In the genomic region with DNA sequence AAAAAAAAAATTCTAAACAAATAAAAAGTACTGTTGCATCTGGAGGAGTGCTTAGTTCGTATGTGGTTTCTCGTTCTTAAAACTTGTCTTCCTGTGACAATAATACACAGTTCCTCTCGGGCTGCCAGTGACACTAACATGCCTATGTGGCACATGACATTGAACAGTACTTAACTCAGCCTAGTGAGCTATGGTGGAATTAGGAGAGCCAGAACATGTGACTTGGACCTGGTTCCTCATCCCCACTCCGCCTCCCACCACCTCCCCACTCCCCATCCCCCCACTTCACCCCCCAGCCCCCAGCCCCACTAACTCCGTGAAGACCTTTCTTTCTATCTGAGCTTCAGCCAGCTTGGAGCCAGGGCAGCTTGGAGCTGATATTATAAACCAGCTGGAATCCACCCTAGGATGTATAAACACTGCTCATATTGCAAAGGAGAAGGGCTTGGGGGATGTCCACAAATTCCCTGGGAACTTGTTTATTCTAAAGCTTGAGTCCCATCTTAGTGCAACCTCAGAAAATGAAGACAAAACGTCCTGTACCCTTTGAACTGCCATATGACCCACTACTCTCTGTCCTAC, we compare ENCODE assay signal across 25 mouse cellular contexts. TPM values are rescaled to one million over a fixed set of nuclear protein-coding genes. Genes with fewer than 3 reads are reported as not detected.
DNase-seq lines count a peak whose midpoint lies in the region; ATAC-seq and TF ChIP-seq lines count a peak whose summit lies in the region.
"Had no signal": no experiment of that assay in that cellular context is flagged by ENCODE, and none has a peak within 500 bp of the region (broad histone marks: within the 10 kb centered on the region; RNA-seq: fewer than 3 reads in every experiment).

No protein-coding gene starts in this region.

- no peaks in the 10 kb centered on the region; the same call in 1 of the 2 replicates for H3K4me1 ChIP-seq in limb, embryonic 12.5 days (replicated peaks)
- H3K4me1 ChIP-seq in limb, embryonic 10.5 days = peaks cover 4% of the 10 kb centered on the region; the same call in 1 of the 2 replicates
- no peaks in the 10 kb centered on the region for H3K4me1 ChIP-seq in midbrain, embryonic 13.5 days (replicated peaks)
- no peaks in the 10 kb centered on the region for H3K4me1 ChIP-seq in midbrain, embryonic 14.5 days (ENCODE audit: control insufficient read depth, insufficient read depth, low read length)
- H3K4me1 ChIP-seq in stomach, embryonic 14.5 days (ENCODE audit: control insufficient read depth, insufficient read depth, low read length) = 0 out of 2 replicates have a peak, but pooled peaks cover 4% of the 10 kb centered on the region
- H3K4me1 ChIP-seq: embryonic facial prominence, embryonic 12.5 days; forebrain, embryonic 15.5 days; hindbrain, embryonic 12.5 days; limb, embryonic 13.5 days had no signal

- no peak overlapping the region for H3K4me2 ChIP-seq in limb, embryonic 12.5 days
- H3K4me2 ChIP-seq in midbrain, embryonic 13.5 days (replicated peaks) = no peak overlapping the region
- no peak overlapping the region for H3K4me2 ChIP-seq in midbrain, embryonic 14.5 days (ENCODE audit: low read length)
- no peak overlapping the region for H3K4me2 ChIP-seq in stomach, embryonic 14.5 days (replicated peaks; ENCODE audit: low read depth, low read length)
- H3K4me2 ChIP-seq: embryonic facial prominence, embryonic 12.5 days; forebrain, embryonic 15.5 days; heart, embryonic 11.5 days; hindbrain, embryonic 12.5 days; limb, embryonic 13.5 days had no signal

- 0 out of 2 replicates have a peak, but pooled peaks have one; percentile 28 for ATAC-seq in limb, embryonic 12.5 days (ENCODE audit: insufficient number of reproducible peaks, insufficient read depth, low FRiP score, low TSS enrichment, low read depth)
- ATAC-seq in midbrain, embryonic 13.5 days = 0 out of 2 replicates have a peak, but pooled peaks have one; percentile 30
- ATAC-seq in midbrain, embryonic 14.5 days (ENCODE audit: low FRiP score, low TSS enrichment) = no peak
- ATAC-seq in stomach, embryonic 14.5 days (ENCODE audit: insufficient number of reproducible peaks, insufficient read depth, low FRiP score, low read depth) = peak; percentile 59; the same call in 1 of the 2 replicates
- ATAC-seq: activated CD4-positive, CD25-positive, alpha-beta regulatory T cell, adult 4 months had no signal

- H3K27ac ChIP-seq in limb, embryonic 12.5 days = peak overlapping the region; percentile 20; the same call in 1 of the 2 replicates
- no peak overlapping the region for H3K27ac ChIP-seq in limb, embryonic 10.5 days
- H3K27ac ChIP-seq in midbrain, embryonic 13.5 days = no peak overlapping the region
- no peak overlapping the region for H3K27ac ChIP-seq in midbrain, embryonic 14.5 days (replicated peaks; ENCODE audit: low read depth, low read length)
- H3K27ac ChIP-seq in stomach, embryonic 14.5 days (ENCODE audit: low read length) = peak overlapping the region; percentile 35; the same call in 1 of the 2 replicates
- no peak overlapping the region for H3K27ac ChIP-seq in left cerebral cortex, adult 2 months
- H3K27ac ChIP-seq: embryonic facial prominence, embryonic 12.5 days; forebrain, embryonic 15.5 days; hindbrain, embryonic 12.5 days; limb, embryonic 13.5 days; midbrain, embryonic 10.5 days had no signal

- H3K9me3 ChIP-seq in limb, embryonic 12.5 days = no peaks in the 10 kb centered on the region
- H3K9me3 ChIP-seq in limb, embryonic 10.5 days (replicated peaks) = no peaks in the 10 kb centered on the region
- no peaks in the 10 kb centered on the region for H3K9me3 ChIP-seq in midbrain, embryonic 13.5 days
- H3K9me3 ChIP-seq in midbrain, embryonic 14.5 days (ENCODE audit: control insufficient read depth, low read length) = no peaks in the 10 kb centered on the region
- no peaks in the 10 kb centered on the region for H3K9me3 ChIP-seq in stomach, embryonic 14.5 days (ENCODE audit: control insufficient read depth, low read depth, low read length)
- H3K9me3 ChIP-seq: embryonic facial prominence, embryonic 12.5 days; forebrain, embryonic 15.5 days; G1E; hindbrain, embryonic 12.5 days; limb, embryonic 13.5 days; midbrain, embryonic 10.5 days had no signal

- peaks cover 41% of the 10 kb centered on the region; the same call in 1 of the 2 replicates for H3K36me3 ChIP-seq in limb, embryonic 12.5 days
- H3K36me3 ChIP-seq in limb, embryonic 10.5 days = peaks cover 55% of the 10 kb centered on the region
- peaks cover 23% of the 10 kb centered on the region for H3K36me3 ChIP-seq in midbrain, embryonic 13.5 days
- no peaks in the 10 kb centered on the region for H3K36me3 ChIP-seq in midbrain, embryonic 14.5 days (ENCODE audit: control insufficient read depth, insufficient read depth, low read length)
- peaks cover 3% of the 10 kb centered on the region; the same call in 1 of the 2 replicates for H3K36me3 ChIP-seq in stomach, embryonic 14.5 days (ENCODE audit: control insufficient read depth, insufficient read depth, low read length)
- H3K36me3 ChIP-seq: forebrain, embryonic 15.5 days; G1E had no signal

- intact Hi-C loops in left cerebral cortex, adult 2 months (cut with DNase I) = loop anchor here (5.0 to 10.0 kb wide), 3 partner anchors 118 to 155 kb away; no protein-coding TSS in a partner anchor

- 59% methylated on average over 6 of the region's 6 CpGs for WGBS in limb, embryonic 12.5 days
- WGBS in limb, embryonic 10.5 days = 73% methylated on average over 6 of the region's 6 CpGs
- 76% methylated on average over 6 of the region's 6 CpGs for WGBS in midbrain, embryonic 13.5 days
- WGBS in midbrain, embryonic 14.5 days = 77% methylated on average over 6 of the region's 6 CpGs
- 28% methylated on average over 6 of the region's 6 CpGs for WGBS in stomach, embryonic 14.5 days

- no peak overlapping the region for H3K4me3 ChIP-seq in limb, embryonic 12.5 days (replicated peaks)
- no peak overlapping the region for H3K4me3 ChIP-seq in limb, embryonic 10.5 days
- H3K4me3 ChIP-seq in midbrain, embryonic 13.5 days (replicated peaks) = no peak overlapping the region
- H3K4me3 ChIP-seq in midbrain, embryonic 14.5 days (replicated peaks; ENCODE audit: low read depth, low read length) = no peak overlapping the region
- H3K4me3 ChIP-seq in stomach, embryonic 14.5 days (ENCODE audit: low read depth, low read length) = no peak overlapping the region
- H3K4me3 ChIP-seq in left cerebral cortex, adult 2 months = no peak overlapping the region
- H3K4me3 ChIP-seq: embryonic facial prominence, embryonic 12.5 days; erythroblast, embryonic 14.5 days; forebrain, embryonic 15.5 days; hindbrain, embryonic 12.5 days; limb, embryonic 13.5 days; midbrain, embryonic 10.5 days had no signal

- no peak for TF ChIP-seq CTCF in left cerebral cortex, adult 2 months (IDR thresholded peaks at IDR 0.05)

- no peak for DNase-seq in limb, embryonic 10.5 days (ENCODE audit: low spot score)
- DNase-seq in midbrain, embryonic 14.5 days = no peak
- no peak for DNase-seq in frontal cortex, postnatal 25 days (ENCODE audit: low spot score in 2 of 2)
- no peak for DNase-seq in left cerebral cortex, adult 2 months (ENCODE audit: extremely low spot score in 1 of 2, low spot score in 2 of 2)
- DNase-seq: cerebellum, adult 9-10 months; heart, postnatal 10 days; kidney, adult 11 months; kidney, postnatal 14 days; layer of hippocampus, adult 9-11 months; lung, postnatal 14 days; retina, postnatal 1 day; thymus, postnatal 25 days had no signal

- no peaks in the 10 kb centered on the region for H3K27me3 ChIP-seq in limb, embryonic 12.5 days
- no peaks in the 10 kb centered on the region for H3K27me3 ChIP-seq in limb, embryonic 10.5 days (ENCODE audit: low read depth, poor library complexity, severe bottlenecking)
- H3K27me3 ChIP-seq in midbrain, embryonic 13.5 days = no peaks in the 10 kb centered on the region
- H3K27me3 ChIP-seq in midbrain, embryonic 14.5 days (ENCODE audit: control insufficient read depth, insufficient read depth, low read length) = no peaks in the 10 kb centered on the region
- H3K27me3 ChIP-seq in stomach, embryonic 14.5 days (ENCODE audit: control insufficient read depth, insufficient read depth, low read length) = no peaks in the 10 kb centered on the region
- H3K27me3 ChIP-seq: embryonic facial prominence, embryonic 12.5 days; forebrain, embryonic 15.5 days; hindbrain, embryonic 12.5 days; limb, embryonic 13.5 days had no signal

- no peak overlapping the region for H3K9ac ChIP-seq in limb, embryonic 12.5 days (replicated peaks)
- no peak overlapping the region for H3K9ac ChIP-seq in midbrain, embryonic 13.5 days (replicated peaks)
- no peak overlapping the region for H3K9ac ChIP-seq in midbrain, embryonic 14.5 days (replicated peaks; ENCODE audit: low read length)
- H3K9ac ChIP-seq in stomach, embryonic 14.5 days (replicated peaks; ENCODE audit: low read depth, low read length) = no peak overlapping the region
- H3K9ac ChIP-seq: embryonic facial prominence, embryonic 12.5 days; forebrain, embryonic 15.5 days; hindbrain, embryonic 12.5 days; limb, embryonic 13.5 days had no signal

RNA-seq across cellular contexts. Expression of gene Prom1, which starts 52.3 kb away (rescaled TPM):
- polyA plus RNA-seq in limb, embryonic 12.5 days (2016; fragmentation: Nextera tagmentation; extraction: Ambion mirVana) = 85.0 and 86.2 TPM in 2 replicates
- 94.6 and 120 TPM in 2 replicates for polyA plus RNA-seq in limb, embryonic 10.5 days (2016; fragmentation: Nextera tagmentation; extraction: Ambion mirVana)
- polyA plus RNA-seq in midbrain, embryonic 13.5 days (2015; fragmentation: Nextera tagmentation; extraction: Ambion mirVana) = 60.0 and 69.6 TPM in 2 replicates
- 28.0 and 41.8 TPM in 2 replicates for polyA plus RNA-seq in midbrain, embryonic 14.5 days (2014; fragmentation: Nextera tagmentation; extraction: Ambion mirVana)
- polyA plus RNA-seq in stomach, embryonic 14.5 days (2014; fragmentation: Nextera tagmentation; extraction: Ambion mirVana) = 64.5 and 66.2 TPM in 2 replicates
- 10 to 100 TPM; 12.3 to 17.7 TPM for total RNA-seq in left cerebral cortex, adult 2 months (2021)
- total RNA-seq: monocyte, adult 5-6 weeks had no signal
- polyA plus RNA-seq: erythroblast, embryonic 14.5 days; G1E had no signal

Comparison
In these comparisons a context has a peak if more than half of its experiments do, and no peak if none do; other contexts are left out.
1. H3K27ac ChIP-seq: peak in limb, embryonic 12.5 days (single experiment) and stomach, embryonic 14.5 days (single experiment); none in limb, embryonic 10.5 days (single experiment), midbrain, embryonic 13.5 days (single experiment), midbrain, embryonic 14.5 days (single experiment) and left cerebral cortex, adult 2 months (single experiment).